Mouse (Mus musculus): ENCODE measurements at regions not wholly inside any gene's neighbourhood (a gene's known extent, or its start where the extent isn't known, plus 50 kb on each side); places are given as distances from the start of the nearest gene placed in this dataset.

DNA sequence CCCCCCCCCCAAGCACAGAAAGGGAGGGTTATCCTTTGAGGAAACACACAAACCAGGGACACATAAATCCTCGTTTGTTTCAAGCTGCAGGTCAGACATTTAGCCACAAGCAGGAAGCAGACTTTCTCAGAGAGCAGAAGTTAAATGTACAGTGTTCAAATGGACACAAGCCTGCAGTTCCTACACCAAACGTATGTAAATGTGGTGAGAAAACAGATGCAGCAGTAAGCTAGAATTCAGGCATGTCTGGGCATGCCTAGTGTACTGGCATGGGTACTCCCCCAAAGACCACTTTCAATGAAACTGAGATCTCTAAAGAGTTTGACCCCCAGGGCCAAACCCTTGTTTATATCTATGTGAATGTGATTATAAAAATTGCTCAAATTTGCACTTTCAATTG, 109.2 kb upstream of the Ccdc54 start:
- Histone ChIP-seq H3K27me3 (ENCODE audit: control insufficient read depth, insufficient read depth, low read length) (no peaks in the 10 kb centered on the region), H3K27ac (ENCODE audit: insufficient read depth, low read length) (no peak overlapping the region)

DNA sequence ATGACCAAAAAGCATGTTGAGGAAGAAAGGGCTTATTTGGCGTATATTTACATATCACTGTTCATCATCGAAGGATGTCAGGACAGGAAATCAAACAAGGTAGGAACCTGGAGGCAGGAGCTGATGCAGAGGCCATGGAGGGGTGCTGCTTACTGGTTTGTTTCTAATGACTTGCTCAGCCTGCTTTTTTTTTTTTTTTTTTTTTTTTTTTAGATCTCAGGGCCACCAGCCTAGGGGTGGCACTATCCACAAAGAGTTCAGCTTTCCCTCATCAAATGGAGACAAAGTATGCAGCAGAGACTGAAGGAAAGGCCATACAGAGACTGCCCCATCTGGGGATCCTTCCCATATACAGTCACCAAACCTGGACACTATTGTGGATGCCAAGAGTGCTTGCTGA, 106.8 kb upstream of the Ccdc54 start:
- WGBS, result 81% methylated on average over 2 of the region's 2 CpGs
- TF ChIP-seq CTCF (IDR thresholded peaks at IDR 0.05; ENCODE audit: extremely low read depth, insufficient read depth, insufficient read length, insufficient replicate concordance) (no peak), POLR2A (IDR thresholded peaks at IDR 0.05; ENCODE audit: low read depth, low read length) (no peak)
- H3K36me3 ChIP-seq (ENCODE audit: control insufficient read depth, insufficient read depth, low read length), result no peaks in the 10 kb centered on the region
- H3K27me3 ChIP-seq (ENCODE audit: control insufficient read depth, insufficient read depth, low read length), result no peaks in the 10 kb centered on the region
- DNase-seq (ENCODE audit: low read depth in 1 of 2, low spot score in 2 of 2), result no peak
- H3K4me1 ChIP-seq (ENCODE audit: control insufficient read depth, insufficient read depth, insufficient read length), result no peaks in the 10 kb centered on the region
- no peak overlapping the region for H3K27ac ChIP-seq (ENCODE audit: insufficient read depth, low read length)
- H3K4me3 ChIP-seq (ENCODE audit: extremely low read depth, insufficient read depth, insufficient read length), result no peak overlapping the region

More for the DNA sequence above, 109.2 kb upstream of the Ccdc54 start:
- Histone ChIP-seq H3K4me3 (ENCODE audit: extremely low read depth, insufficient read depth, insufficient read length) (no peak overlapping the region), H3K36me3 (ENCODE audit: control insufficient read depth, insufficient read depth, low read length) (no peaks in the 10 kb centered on the region), H3K4me1 (ENCODE audit: control insufficient read depth, insufficient read depth, insufficient read length) (no peaks in the 10 kb centered on the region)
- 15% methylated on average over 2 of the region's 2 CpGs for WGBS
- TF ChIP-seq CTCF (IDR thresholded peaks at IDR 0.05; ENCODE audit: extremely low read depth, insufficient read depth, insufficient read length, insufficient replicate concordance) (no peak), POLR2A (IDR thresholded peaks at IDR 0.05; ENCODE audit: low read depth, low read length) (no peak)
- DNase-seq (ENCODE audit: low read depth in 1 of 2, low spot score in 2 of 2), result no peak

DNA sequence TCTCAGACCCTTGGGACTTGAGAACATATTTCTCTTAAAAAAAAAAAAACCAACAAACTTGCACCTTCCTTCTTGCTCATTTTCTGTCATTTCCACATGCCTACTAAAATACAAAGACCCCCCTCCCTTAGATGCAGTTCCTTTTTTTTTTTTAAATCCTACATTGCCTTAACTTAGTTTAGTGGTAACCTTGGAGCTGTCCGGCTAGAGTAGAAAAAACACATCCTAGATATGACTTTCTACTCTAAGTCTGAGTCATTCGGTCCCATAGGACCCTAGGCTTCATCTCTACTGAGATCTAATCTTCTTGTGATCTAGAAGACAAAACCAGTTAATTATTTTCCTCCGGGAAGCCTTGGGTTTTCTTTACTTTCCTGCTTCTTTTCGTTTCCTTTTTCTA, 105.1 kb upstream of the Ccdc54 start:
- Histone ChIP-seq H3K27ac (ENCODE audit: insufficient read depth, low read length) (no peak overlapping the region), H3K4me1 (ENCODE audit: control insufficient read depth, insufficient read depth, insufficient read length) (no peaks in the 10 kb centered on the region), H3K4me3 (ENCODE audit: extremely low read depth, insufficient read depth, insufficient read length) (no peak overlapping the region), H3K27me3 (ENCODE audit: control insufficient read depth, insufficient read depth, low read length) (no peaks in the 10 kb centered on the region), H3K36me3 (ENCODE audit: control insufficient read depth, insufficient read depth, low read length) (no peaks in the 10 kb centered on the region)
- no peak for DNase-seq (ENCODE audit: low read depth in 1 of 2, low spot score in 2 of 2)
- TF ChIP-seq CTCF (IDR thresholded peaks at IDR 0.05; ENCODE audit: extremely low read depth, insufficient read depth, insufficient read length, insufficient replicate concordance) (no peak), POLR2A (IDR thresholded peaks at IDR 0.05; ENCODE audit: low read depth, low read length) (no peak)
- 79% methylated on average over 4 of the region's 4 CpGs for WGBS

DNA sequence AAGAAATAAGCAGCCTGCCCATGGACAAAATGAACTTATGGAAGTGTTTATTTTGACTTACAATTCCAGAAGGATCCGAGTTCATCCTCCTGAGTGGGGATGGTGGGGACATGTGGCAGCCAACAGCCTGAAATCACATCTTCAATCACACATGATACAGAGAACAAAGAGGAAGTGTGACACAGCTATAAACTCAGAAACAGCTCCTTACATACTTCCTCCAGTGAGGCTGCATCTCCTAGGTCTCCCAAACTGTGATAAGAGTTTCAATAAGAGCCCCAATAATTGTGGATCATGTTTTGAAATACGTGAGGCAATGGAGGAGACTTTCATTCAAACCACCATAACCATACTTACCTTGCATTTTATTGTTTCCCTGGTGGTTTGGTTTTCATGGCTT, 103.1 kb upstream of the Ccdc54 start:
- DNase-seq (ENCODE audit: low read depth in 1 of 2, low spot score in 2 of 2), result no peak
- H3K27ac ChIP-seq (ENCODE audit: insufficient read depth, low read length), result no peak overlapping the region

DNA sequence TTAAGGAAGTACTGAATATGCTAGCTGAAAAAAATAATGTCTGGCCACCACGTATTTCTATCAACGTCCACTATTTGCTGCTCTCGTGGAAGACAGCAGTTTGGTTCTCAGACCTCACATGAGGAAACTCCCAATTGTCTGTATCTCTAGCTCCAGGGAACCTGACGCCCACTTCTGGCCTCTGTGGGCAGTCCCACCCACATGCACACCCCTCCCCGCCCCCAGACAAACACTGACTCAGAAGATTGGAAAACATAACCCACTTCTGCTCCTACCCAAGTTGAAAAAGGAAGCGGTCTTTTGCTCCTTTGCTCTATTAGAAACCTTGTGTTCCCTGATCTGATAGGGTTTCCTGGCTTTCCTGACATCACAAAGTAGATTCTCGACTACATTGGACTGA, 99.9 kb upstream of the Ccdc54 start:
- no peak for DNase-seq (ENCODE audit: low read depth in 1 of 2, low spot score in 2 of 2)
- TF ChIP-seq CTCF (IDR thresholded peaks at IDR 0.05; ENCODE audit: extremely low read depth, insufficient read depth, insufficient read length, insufficient replicate concordance) (no peak), POLR2A (IDR thresholded peaks at IDR 0.05; ENCODE audit: low read depth, low read length) (no peak)
- H3K4me3 ChIP-seq (ENCODE audit: extremely low read depth, insufficient read depth, insufficient read length), result no peak overlapping the region
- H3K36me3 ChIP-seq (ENCODE audit: control insufficient read depth, insufficient read depth, low read length), result no peaks in the 10 kb centered on the region
- H3K27ac ChIP-seq (ENCODE audit: insufficient read depth, low read length), result no peak overlapping the region
- H3K4me1 ChIP-seq (ENCODE audit: control insufficient read depth, insufficient read depth, insufficient read length), result no peaks in the 10 kb centered on the region
- whole genome bisulfite sequencing, result 59% methylated on average over 7 of the region's 7 CpGs
- H3K27me3 ChIP-seq (ENCODE audit: control insufficient read depth, insufficient read depth, low read length), result no peaks in the 10 kb centered on the region

More for the DNA sequence above, 103.1 kb upstream of the Ccdc54 start:
- no peaks in the 10 kb centered on the region for H3K27me3 ChIP-seq (ENCODE audit: control insufficient read depth, insufficient read depth, low read length)
- H3K36me3 ChIP-seq (ENCODE audit: control insufficient read depth, insufficient read depth, low read length), result no peaks in the 10 kb centered on the region
- no peaks in the 10 kb centered on the region for H3K4me1 ChIP-seq (ENCODE audit: control insufficient read depth, insufficient read depth, insufficient read length)
- no peak for TF ChIP-seq POLR2A (IDR thresholded peaks at IDR 0.05; ENCODE audit: low read depth, low read length)
- H3K4me3 ChIP-seq (ENCODE audit: extremely low read depth, insufficient read depth, insufficient read length), result no peak overlapping the region
- 47% methylated on average over 2 of the region's 2 CpGs for WGBS

DNA sequence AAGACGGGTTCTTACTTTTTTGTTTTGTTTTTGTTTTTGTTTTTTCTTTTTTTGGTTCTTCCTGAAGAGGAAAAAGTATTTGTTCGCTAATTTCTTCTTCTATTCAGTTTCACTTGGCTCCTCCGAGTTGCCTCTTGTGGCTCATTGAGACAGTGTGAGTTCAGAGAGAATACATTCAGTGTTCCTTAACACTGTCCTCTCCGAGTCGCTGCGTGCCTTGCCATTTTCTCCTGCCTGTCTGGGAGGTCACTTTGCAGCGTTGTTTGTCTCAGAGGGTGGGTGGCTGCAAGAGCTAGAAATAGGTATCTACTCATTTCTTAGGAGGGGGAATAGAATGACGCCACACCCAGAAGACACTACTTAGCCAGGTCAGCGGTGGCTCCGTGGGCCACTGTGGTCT, 98.6 kb upstream of the Ccdc54 start:
- Histone ChIP-seq H3K4me1 (ENCODE audit: control insufficient read depth, insufficient read depth, insufficient read length) (no peaks in the 10 kb centered on the region), H3K36me3 (ENCODE audit: control insufficient read depth, insufficient read depth, low read length) (no peaks in the 10 kb centered on the region), H3K27me3 (ENCODE audit: control insufficient read depth, insufficient read depth, low read length) (no peaks in the 10 kb centered on the region), H3K27ac (ENCODE audit: insufficient read depth, low read length) (no peak overlapping the region), H3K4me3 (ENCODE audit: extremely low read depth, insufficient read depth, insufficient read length) (0 out of 2 replicates have a peak overlapping the region, but pooled peaks have one; percentile 29)
- no peak for DNase-seq (ENCODE audit: low read depth in 1 of 2, low spot score in 2 of 2)
- 48% methylated on average over 10 of the region's 10 CpGs for WGBS
- TF ChIP-seq CTCF (IDR thresholded peaks at IDR 0.05; ENCODE audit: extremely low read depth, insufficient read depth, insufficient read length, insufficient replicate concordance), result no peak
- no peak for TF ChIP-seq POLR2A (IDR thresholded peaks at IDR 0.05; ENCODE audit: low read depth, low read length)

DNA sequence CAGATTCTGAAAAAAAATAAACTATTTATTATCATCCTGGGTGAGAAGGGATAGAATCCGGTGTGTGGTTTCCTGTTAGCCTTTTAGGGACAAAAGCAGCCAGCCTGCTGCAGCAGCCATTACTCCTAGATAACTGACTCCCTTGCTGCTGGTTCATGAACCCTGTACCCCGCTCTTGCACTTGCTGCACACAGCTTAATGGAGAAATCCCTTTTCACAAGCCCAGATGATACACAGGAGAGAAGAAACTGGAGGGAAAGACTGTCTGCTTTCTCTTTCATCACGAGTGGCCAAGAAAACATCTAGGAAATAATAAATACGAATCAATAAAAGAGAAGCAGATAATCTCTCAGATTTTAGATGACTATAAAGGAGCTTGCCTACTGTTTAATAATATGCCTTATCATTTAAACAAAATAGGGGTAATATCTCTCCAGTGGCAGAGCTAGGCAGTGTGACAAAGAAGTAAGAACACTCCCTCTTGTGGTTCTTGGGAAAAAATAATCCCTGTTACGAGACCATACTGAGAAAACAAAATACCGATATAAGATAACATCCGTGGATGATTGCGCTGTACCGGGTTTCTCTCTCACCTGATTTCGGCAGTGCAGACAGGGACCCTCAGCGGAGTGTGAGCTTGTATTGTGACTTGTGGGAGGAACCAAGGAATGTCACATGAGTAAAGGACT, 98.0 kb upstream of the Ccdc54 start:
- DNase-seq (ENCODE audit: low read depth in 1 of 2, low spot score in 2 of 2), result no peak
- WGBS, result 20% methylated on average over 11 of the region's 11 CpGs
- H3K27me3 ChIP-seq (ENCODE audit: control insufficient read depth, insufficient read depth, low read length), result no peaks in the 10 kb centered on the region
- TF ChIP-seq CTCF (IDR thresholded peaks at IDR 0.05; ENCODE audit: extremely low read depth, insufficient read depth, insufficient read length, insufficient replicate concordance) (no peak), POLR2A (IDR thresholded peaks at IDR 0.05; ENCODE audit: low read depth, low read length) (no peak)
- H3K27ac ChIP-seq (ENCODE audit: insufficient read depth, low read length), result no peak overlapping the region
- peak overlapping the region; percentile 29; the same call in 1 of the 2 replicates for H3K4me3 ChIP-seq (ENCODE audit: extremely low read depth, insufficient read depth, insufficient read length)
- H3K4me1 ChIP-seq (ENCODE audit: control insufficient read depth, insufficient read depth, insufficient read length), result no peaks in the 10 kb centered on the region
- no peaks in the 10 kb centered on the region for H3K36me3 ChIP-seq (ENCODE audit: control insufficient read depth, insufficient read depth, low read length)
